Mouse (Mus musculus) left cerebral cortex, adult 18-20 months (tissue): ENCODE data around the gene Gm17349. TPM values are rescaled to one million over a fixed set of nuclear protein-coding genes. Genes with fewer than 3 reads are reported as not detected.

Source experiments
- DNase-seq, 2 experiments: peaks; one replicate each; pipeline ENCODE4 v3.0.0; 2021 to 2022; ENCODE audit warnings: low spot score in 2 of 2, mixed read lengths in 1 of 2
- total RNA-seq, 2 experiments: library from RNA; stranded (reverse); gene quantifications; 2 replicates each; pipeline ENCODE4 v1.2.3; 2021

Gm17349 gene
- total RNA-seq, 2 experiments from 2014 or later, result 2.6 to 6.1 TPM

- peak; percentile 62 to 82 for DNase-seq
Observed at GRCm38 (mm10) chr15:99664600-99665451, 40.5 kb downstream of the Gm17349 start.

GRCm38 (mm10) chr15:99663964-99664599, 41.2 kb downstream of the Gm17349 start:
- DNase-seq, result peak in 1 of 2 experiments; percentile 50

GRCm38 (mm10) chr15:99662371-99662770, 42.9 kb downstream of the Gm17349 start:
- DNase-seq, result no peak

- DNase-seq, result peak in 1 of 2 experiments; percentile 50
Observed at GRCm38 (mm10) chr15:99661121-99661830, 44.0 kb downstream of the Gm17349 start.

GRCm38 (mm10) chr15:99658437-99658836, 46.9 kb downstream of the Gm17349 start:
- DNase-seq, result no peak

- no peak for DNase-seq
Observed at GRCm38 (mm10) chr15:99655956-99656355, 49.3 kb downstream of the Gm17349 start.

- no peak for DNase-seq
Observed at GRCm38 (mm10) chr15:99653876-99654275, 51.4 kb downstream of the Gm17349 start.

GRCm38 (mm10) chr15:99653291-99653690, 52.0 kb downstream of the Gm17349 start:
- no peak for DNase-seq

Other genes starting within 250 kb of the Gm17349 start
- gene Nckap5l, start 247.7 kb downstream of the Gm17349 start, total RNA-seq, result 10 to 100 TPM; 17.0 to 19.0 TPM
- 1 to 10 TPM; 4.6 to 4.7 TPM for gene Bcdin3d, start 230.8 kb downstream of the Gm17349 start, total RNA-seq
- gene Faim2, start 177.3 kb downstream of the Gm17349 start, total RNA-seq, result 100 to 1,000 TPM; 451 to 453 TPM
- gene Aqp2, start 126.4 kb downstream of the Gm17349 start, total RNA-seq, result not detected
- gene Aqp5, start 114.7 kb downstream of the Gm17349 start, total RNA-seq, result under 1 TPM in 1 of 2 experiments, not detected in 1; 0.30 TPM
- gene Aqp6, start 104.1 kb downstream of the Gm17349 start, total RNA-seq, result under 1 TPM; 0.35 to 0.61 TPM
- gene Racgap1, start 53.8 kb downstream of the Gm17349 start, total RNA-seq, result 10 to 100 TPM; 12.4 to 13.0 TPM
- gene Asic1, start 35.1 kb downstream of the Gm17349 start, total RNA-seq, result 10 to 100 TPM; 62.7 to 75.8 TPM
- gene Smarcd1, start 3.4 kb downstream of the Gm17349 start, total RNA-seq, result 100 to 1,000 TPM; 149 to 156 TPM
- gene Gpd1, start 12.0 kb upstream of the Gm17349 start, total RNA-seq, result 10 to 100 TPM; 76.6 to 82.3 TPM
- gene Cox14, start 20.1 kb upstream of the Gm17349 start, total RNA-seq, result 100 to 1,000 TPM; 126 TPM
- 10 to 100 TPM; 34.4 to 35.2 TPM for gene Cers5, start 67.4 kb upstream of the Gm17349 start, total RNA-seq
- gene Lima1, start 170.0 kb upstream of the Gm17349 start, total RNA-seq, result 1 to 10 TPM; 7.0 to 9.6 TPM